Mouse (Mus musculus): ENCODE results near the gene Cald1. TPM values are rescaled to one million over a fixed set of nuclear protein-coding genes. Genes with fewer than 3 reads are reported as not detected.

Gene Cald1
- total RNA-seq, 4 experiments from 2014 or later = 11.5 to 27.6 (median 19.1) TPM

DNA sequence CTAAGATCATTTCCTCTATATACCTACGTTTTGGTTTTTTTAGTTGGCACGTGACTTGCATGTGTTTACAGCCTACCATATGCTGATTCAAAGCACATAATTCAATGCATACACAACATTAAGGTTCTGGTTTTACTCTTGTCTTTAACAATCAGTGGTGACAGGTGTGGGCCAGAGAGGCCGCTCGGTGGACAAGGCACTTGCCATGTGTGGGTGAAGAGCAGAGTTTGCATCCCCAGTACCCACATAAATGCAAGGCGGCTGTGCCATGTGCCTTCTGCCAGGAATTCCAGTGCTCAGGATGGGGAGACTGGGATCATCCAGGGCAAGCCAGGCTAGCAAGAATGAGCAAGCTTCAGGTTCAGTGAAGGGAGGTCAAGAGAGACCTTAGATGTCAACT, 14.8 kb downstream of the Cald1 start:
- DNase-seq (ENCODE audit: low spot score in 2 of 2) = no peak

GRCm38 (mm10) chr6:34615419-34615818, 17.1 kb downstream of the Cald1 start:
- no peak for DNase-seq (ENCODE audit: low spot score in 2 of 2)

GRCm38 (mm10) chr6:34619494-34619893, 21.2 kb downstream of the Cald1 start:
- no peak for DNase-seq (ENCODE audit: low spot score in 2 of 2)

- DNase-seq (ENCODE audit: low spot score in 2 of 2) = no peak
Measured at GRCm38 (mm10) chr6:34620242-34620641, 21.9 kb downstream of the Cald1 start.

DNA sequence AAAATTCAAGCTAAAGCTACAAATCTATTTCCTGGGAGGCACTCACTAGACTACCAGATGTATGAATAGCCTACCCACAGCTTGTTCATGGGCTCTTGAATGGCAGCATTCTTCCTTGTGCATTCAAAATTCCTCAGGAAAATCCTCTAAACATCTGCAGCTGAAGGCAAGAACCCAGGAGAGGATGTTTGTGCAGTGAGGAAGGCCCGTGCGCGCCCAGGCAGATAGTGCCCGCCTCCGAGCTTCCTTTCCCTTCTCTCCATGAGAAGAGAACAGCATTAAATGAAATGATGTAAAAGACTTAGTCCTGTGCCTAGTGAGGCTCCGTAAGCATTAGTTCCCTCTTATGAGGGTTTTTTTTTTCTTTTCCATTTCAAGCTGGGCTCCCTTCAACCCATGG, 24.6 kb downstream of the Cald1 start:
- no peak for DNase-seq (ENCODE audit: low spot score in 2 of 2)

GRCm38 (mm10) chr6:34623290-34623689, 25.0 kb downstream of the Cald1 start:
- no peak for DNase-seq (ENCODE audit: low spot score in 2 of 2)

- no peak for DNase-seq (ENCODE audit: low spot score in 2 of 2)
Measured at GRCm38 (mm10) chr6:34624536-34624935, 26.2 kb downstream of the Cald1 start.

GRCm38 (mm10) chr6:34626586-34627245, 28.4 kb downstream of the Cald1 start:
- DNase-seq (ENCODE audit: low spot score in 2 of 2) = no peak

- DNase-seq (ENCODE audit: low spot score in 2 of 2) = no peak
Measured at GRCm38 (mm10) chr6:34628131-34628530, 29.8 kb downstream of the Cald1 start.

- DNase-seq (ENCODE audit: low spot score in 2 of 2) = no peak
Measured at GRCm38 (mm10) chr6:34633776-34634175, 35.5 kb downstream of the Cald1 start.

DNA sequence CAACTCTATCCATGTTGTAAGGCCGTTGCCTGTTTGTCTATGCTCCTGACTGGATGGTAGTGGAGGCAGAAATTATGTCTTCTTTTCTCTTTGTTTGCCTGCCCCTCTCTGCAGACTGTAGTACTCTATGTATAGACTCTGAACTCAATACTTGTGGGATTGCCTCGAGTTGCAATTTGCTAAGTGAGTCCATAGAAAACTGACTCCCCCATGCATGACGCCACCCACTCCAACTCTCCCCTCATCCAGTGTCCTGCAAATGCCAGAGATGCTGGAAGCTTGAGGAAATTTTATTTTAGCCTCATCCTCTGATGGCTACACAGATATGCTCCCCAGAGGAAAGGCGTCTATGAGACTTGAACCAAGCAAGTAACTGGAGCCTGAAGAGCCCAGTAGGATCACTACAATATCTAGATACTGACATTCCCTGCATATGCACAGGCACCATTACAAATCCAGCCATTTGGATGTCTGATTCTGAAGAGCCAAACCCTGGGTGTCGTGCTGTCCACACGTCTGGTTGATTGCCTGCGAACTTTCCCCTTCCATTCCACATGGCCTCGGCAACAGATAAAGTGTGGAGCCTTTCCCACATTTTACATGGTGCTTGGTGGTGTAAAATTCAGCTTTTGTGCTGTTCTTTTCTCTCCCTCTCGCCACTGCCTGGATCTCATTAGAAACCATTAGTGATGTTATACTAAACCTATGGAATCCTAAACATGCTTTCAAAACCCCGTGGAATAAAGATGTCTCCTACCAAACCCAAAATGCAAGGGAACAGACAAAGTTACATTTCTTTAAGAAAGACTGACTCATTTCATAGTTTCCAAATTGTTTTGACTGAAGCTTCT, 39.5 kb downstream of the Cald1 start:
- DNase-seq (ENCODE audit: low spot score in 2 of 2) = no peak

GRCm38 (mm10) chr6:34638667-34639066, 40.4 kb downstream of the Cald1 start:
- DNase-seq (ENCODE audit: low spot score in 2 of 2) = no peak

DNA sequence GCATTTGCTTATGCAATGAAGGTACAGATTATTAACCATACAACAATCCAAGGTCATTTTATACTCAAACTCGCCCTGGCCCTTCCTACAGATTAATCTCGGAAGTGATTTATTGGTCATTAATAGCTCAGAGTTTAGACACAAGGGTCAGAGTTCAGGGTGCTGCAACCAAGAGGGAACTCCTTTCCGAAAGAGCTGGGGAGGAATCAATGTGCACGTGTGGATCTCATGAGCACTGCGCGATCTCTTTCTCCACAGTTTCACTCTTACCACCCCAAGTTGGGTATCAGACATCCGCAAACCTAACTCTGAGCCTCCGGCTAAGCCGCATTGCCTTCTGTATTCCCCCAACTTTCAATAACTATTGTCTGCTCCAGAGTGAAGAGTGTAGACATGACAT, 41.9 kb downstream of the Cald1 start:
- no peak for DNase-seq (ENCODE audit: low spot score in 2 of 2)

DNA sequence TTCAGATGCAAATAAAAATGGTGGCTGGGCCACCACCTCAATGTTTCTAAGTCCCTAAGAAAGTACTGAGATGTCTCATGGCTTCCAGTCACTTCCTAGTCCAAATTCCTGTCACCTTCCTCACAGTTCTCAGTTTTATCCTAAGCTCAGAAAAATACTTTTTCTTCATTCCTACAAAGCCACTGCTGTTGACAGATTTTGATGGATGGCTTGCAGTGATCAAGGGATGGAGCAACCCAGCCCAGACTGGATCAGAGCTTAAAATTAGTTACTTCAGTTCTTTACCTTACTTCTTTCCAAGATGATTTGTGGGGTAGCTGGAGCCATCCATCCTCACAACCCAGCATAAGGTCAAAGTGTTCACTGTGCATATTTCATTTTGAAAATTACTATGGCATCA, 42.8 kb downstream of the Cald1 start:
- no peak for DNase-seq (ENCODE audit: low spot score in 2 of 2)

- no peak for DNase-seq (ENCODE audit: low spot score in 2 of 2)
Measured at GRCm38 (mm10) chr6:34642075-34642547, 43.8 kb downstream of the Cald1 start.

GRCm38 (mm10) chr6:34648017-34648787, 49.9 kb downstream of the Cald1 start:
- no peak for DNase-seq (ENCODE audit: low spot score in 2 of 2)

GRCm38 (mm10) chr6:34651298-34651697, 53.0 kb downstream of the Cald1 start:
- DNase-seq (ENCODE audit: low spot score in 2 of 2) = no peak

DNA sequence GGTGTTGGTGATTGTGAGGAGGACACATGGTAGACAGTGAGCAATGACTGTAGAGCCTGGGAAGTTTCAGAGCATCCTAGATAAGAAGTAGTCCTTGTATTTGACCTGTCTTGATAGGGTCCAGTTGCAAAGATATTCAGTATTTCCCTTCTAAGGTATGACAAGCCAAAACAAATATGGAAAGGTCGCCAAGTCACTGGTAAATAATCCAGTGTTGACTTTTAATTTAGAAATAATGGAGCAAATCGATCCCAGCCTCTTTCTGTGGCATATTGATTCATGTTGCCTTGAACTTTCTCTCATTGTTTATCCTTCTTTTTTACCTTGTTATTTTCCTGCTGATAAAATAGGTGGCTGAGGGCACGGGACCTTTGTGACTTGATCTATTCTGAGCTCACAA, 57.4 kb downstream of the Cald1 start:
- no peak for DNase-seq (ENCODE audit: low spot score in 2 of 2)

DNA sequence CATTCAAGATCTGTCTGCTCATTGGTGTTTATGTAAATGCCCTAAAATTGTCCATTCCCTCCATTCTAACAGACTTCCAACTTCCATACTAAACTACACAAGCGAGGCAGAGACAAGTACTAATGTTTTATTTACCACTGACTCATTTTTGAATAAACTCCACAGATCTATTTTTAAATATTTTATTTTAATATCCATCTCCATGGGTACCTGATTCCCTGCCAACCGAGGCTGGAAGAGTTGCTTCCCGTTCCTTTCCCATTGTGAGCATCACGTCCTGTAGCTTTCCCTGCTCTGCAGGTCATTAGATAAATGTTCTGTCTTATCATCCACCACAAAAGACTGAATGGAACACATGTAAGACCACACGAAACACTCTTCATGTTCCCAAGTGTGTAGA, 60.5 kb downstream of the Cald1 start:
- DNase-seq (ENCODE audit: low spot score in 2 of 2) = no peak

DNA sequence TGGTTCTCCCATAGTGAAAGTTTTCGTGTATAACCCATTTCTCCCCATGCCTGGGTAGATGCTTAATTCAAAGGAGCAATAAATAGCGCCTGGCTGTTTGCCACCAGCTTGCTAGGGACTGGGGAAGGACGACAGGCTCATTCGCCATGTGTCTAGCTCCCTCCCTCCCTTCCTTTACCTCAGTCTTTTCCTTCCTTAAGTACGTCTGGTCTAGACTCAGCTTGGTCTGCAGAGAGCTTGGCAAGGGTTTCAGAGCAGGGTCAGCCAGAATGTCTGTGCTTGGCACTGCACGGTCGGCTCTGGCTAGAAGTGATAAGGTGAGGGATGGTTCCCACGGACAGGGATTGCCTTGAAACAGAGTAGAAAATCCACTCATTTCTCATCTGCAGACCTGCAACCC, 62.4 kb downstream of the Cald1 start:
- DNase-seq (ENCODE audit: low spot score in 2 of 2) = no peak

DNA sequence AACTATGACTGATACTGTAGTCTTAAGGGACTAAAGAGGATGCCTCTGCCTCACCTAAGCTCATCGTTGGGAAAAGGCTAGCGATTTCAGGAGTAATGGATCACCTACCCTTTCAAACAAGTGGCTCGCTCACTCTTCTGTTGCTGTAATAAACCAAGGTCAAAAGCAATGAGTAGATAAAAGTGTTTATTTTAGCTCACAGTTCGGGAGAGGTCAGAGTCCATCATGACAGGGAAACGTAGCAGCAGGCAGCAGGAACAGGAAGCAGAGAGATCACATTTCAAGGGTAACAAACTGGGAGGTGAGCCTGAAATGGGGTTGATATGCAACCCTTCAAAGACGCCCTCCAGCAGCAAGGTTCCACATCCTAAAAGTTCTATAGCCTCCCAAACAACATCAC, 64.3 kb downstream of the Cald1 start:
- DNase-seq (ENCODE audit: low spot score in 2 of 2) = no peak

DNA sequence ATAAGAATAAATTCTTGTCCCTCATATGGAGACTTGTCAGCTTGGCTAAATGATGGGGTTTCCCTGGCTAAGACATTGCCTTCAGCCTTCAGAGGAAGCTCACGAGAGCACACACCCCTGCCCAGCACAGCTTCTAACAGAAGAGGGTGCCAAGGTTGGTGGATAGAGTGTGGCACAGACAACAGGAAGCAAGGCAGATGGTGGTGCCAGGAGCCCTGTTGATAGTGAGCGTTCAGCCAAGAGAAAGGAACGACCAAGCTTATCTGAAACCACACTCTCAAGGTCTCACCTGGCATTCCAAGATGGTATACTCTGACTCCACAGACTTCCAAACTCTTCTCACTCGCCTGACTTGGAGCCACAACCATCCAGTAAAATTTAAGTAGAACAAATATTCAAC, 66.0 kb downstream of the Cald1 start:
- DNase-seq (ENCODE audit: low spot score in 2 of 2) = no peak
